Mouse (Mus musculus): ENCODE data around the gene Prss43. TPM values are rescaled to one million over a fixed set of nuclear protein-coding genes. Genes with fewer than 3 reads are reported as not detected.

The Prss43 gene
- polyA plus RNA-seq, 1 experiment from 2014 or later, result not detected

DNA sequence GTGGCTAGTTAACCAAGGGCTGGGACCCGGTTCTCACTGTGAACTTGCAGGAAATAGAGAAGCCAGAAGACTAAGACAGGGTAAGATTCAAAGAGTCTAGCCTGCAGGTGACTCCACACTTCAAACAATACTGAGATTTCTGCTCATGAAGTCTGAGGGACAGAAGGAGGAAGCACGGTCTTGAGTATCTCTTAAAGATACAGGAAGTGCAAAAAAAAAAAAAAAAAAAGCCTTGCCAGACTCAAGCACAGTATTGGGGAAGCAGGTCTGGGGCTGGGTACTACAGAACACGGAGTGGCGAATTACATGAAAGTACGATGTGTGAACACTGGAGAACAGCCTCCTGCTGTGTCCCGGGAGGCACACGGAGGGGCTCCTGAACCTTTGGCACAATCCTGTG is 658 bp upstream of the Prss43 start:
- Histone ChIP-seq H3K4me2 (ENCODE audit: low read depth, low read length) (no peak overlapping the region), H3K4me3 (replicated peaks; ENCODE audit: low read length) (no peak overlapping the region), H3K4me1 (ENCODE audit: control insufficient read depth, insufficient read depth, low read length) (no peaks in the 10 kb centered on the region), H3K9ac (ENCODE audit: low read length) (no peak overlapping the region), H3K27ac (ENCODE audit: low read length) (no peak overlapping the region), H3K27me3 (ENCODE audit: control insufficient read depth, insufficient read depth, low read length) (no peaks in the 10 kb centered on the region), H3K9me3 (replicated peaks; ENCODE audit: control insufficient read depth, low read length) (no peaks in the 10 kb centered on the region), H3K36me3 (ENCODE audit: control insufficient read depth, insufficient read depth, low read length) (no peaks in the 10 kb centered on the region)
- 73% methylated on average over 7 of the region's 7 CpGs for WGBS
- no peak for ATAC-seq (ENCODE audit: insufficient read depth, low FRiP score)

GRCm38 (mm10) chr9:110833021-110833420 is 6.5 kb downstream of the Prss43 start:
- H3K36me3 ChIP-seq (ENCODE audit: control insufficient read depth, insufficient read depth, low read length), result no peaks in the 10 kb centered on the region
- WGBS, result 75% methylated on average over 5 of the region's 5 CpGs
- H3K4me2 ChIP-seq (ENCODE audit: low read depth, low read length), result no peak overlapping the region
- no peak for ATAC-seq (ENCODE audit: insufficient read depth, low FRiP score)
- no peaks in the 10 kb centered on the region for H3K27me3 ChIP-seq (ENCODE audit: control insufficient read depth, insufficient read depth, low read length)
- no peak overlapping the region for H3K9ac ChIP-seq (ENCODE audit: low read length)
- H3K4me1 ChIP-seq (ENCODE audit: control insufficient read depth, insufficient read depth, low read length), result no peaks in the 10 kb centered on the region
- H3K9me3 ChIP-seq (replicated peaks; ENCODE audit: control insufficient read depth, low read length), result no peaks in the 10 kb centered on the region
- no peak overlapping the region for H3K27ac ChIP-seq (ENCODE audit: low read length)
- H3K4me3 ChIP-seq (replicated peaks; ENCODE audit: low read length), result no peak overlapping the region

DNA sequence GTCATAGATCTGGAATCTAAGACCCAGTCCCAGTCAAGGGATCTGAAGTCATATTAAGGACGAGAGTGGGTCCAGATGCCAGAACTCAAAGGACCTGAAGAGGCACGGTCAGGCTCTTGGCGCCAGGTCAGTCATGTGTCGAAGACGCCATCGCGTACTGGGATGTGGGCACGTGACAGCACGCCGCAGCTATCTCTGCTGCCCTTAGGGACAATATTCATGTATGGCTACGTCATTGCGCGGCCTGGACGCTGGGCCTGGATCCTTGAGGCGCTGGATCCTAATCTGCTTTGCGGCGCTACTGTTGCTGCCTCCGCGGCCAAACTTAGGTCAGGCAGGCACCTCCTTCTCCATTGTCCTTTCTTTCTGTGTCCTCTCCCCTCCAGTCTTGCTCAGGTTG is 7.9 kb downstream of the Prss43 start, which contains the start of gene Prss45:
Gene Prss45, plus strand, starts transcription at position 178 of the 400 bp plus-strand sequence.
- H3K36me3 ChIP-seq (ENCODE audit: control insufficient read depth, insufficient read depth, low read length), result no peaks in the 10 kb centered on the region
- H3K27me3 ChIP-seq (ENCODE audit: control insufficient read depth, insufficient read depth, low read length), result no peaks in the 10 kb centered on the region
- no peaks in the 10 kb centered on the region for H3K9me3 ChIP-seq (replicated peaks; ENCODE audit: control insufficient read depth, low read length)
- no peak within 1 kb of the TSS for H3K4me3 ChIP-seq (replicated peaks; ENCODE audit: low read length)
- H3K4me2 ChIP-seq (ENCODE audit: low read depth, low read length), result no peak within 1 kb of the TSS
- WGBS, result 79% methylated on average over 19 of the region's 19 CpGs
- H3K4me1 ChIP-seq (ENCODE audit: control insufficient read depth, insufficient read depth, low read length), result no peaks in the 10 kb centered on the region
- no peak for ATAC-seq (ENCODE audit: insufficient read depth, low FRiP score)
- no peak within 1 kb of the TSS for H3K27ac ChIP-seq (ENCODE audit: low read length)
- no peak within 1 kb of the TSS for H3K9ac ChIP-seq (ENCODE audit: low read length)

DNA sequence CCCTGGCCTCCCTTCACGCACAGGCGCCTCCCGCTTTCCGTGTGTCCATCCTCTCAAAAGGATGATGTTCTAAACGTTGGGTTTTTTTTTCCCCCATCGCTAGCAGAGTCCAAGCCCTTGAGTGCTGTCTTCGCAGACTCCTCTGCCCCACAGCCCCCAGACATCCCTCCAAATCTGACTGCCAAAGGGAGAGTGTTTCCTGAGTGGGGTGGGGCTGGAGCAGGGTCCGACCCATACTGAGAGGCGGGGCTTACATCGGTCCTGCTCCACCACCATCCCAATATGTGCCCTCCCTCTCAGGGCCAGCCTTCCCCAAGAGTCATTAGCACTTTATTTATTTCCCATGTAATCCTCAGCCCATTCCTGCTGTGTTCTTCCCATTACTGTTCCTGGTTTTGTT is 8.5 kb downstream of the Prss43 start:
- no peaks in the 10 kb centered on the region for H3K9me3 ChIP-seq (replicated peaks; ENCODE audit: control insufficient read depth, low read length)
- no peaks in the 10 kb centered on the region for H3K4me1 ChIP-seq (ENCODE audit: control insufficient read depth, insufficient read depth, low read length)
- H3K9ac ChIP-seq (ENCODE audit: low read length), result no peak overlapping the region
- 39% methylated on average over 10 of the region's 10 CpGs for WGBS
- ATAC-seq (ENCODE audit: insufficient read depth, low FRiP score), result no peak
- H3K27me3 ChIP-seq (ENCODE audit: control insufficient read depth, insufficient read depth, low read length), result no peaks in the 10 kb centered on the region
- no peak overlapping the region for H3K4me3 ChIP-seq (replicated peaks; ENCODE audit: low read length)
- H3K36me3 ChIP-seq (ENCODE audit: control insufficient read depth, insufficient read depth, low read length), result no peaks in the 10 kb centered on the region
- H3K27ac ChIP-seq (ENCODE audit: low read length), result no peak overlapping the region
- no peak overlapping the region for H3K4me2 ChIP-seq (ENCODE audit: low read depth, low read length)

- 65% methylated on average over 2 of the region's 2 CpGs for WGBS
- Histone ChIP-seq H3K36me3 (ENCODE audit: control insufficient read depth, insufficient read depth, low read length) (no peaks in the 10 kb centered on the region), H3K9me3 (replicated peaks; ENCODE audit: control insufficient read depth, low read length) (no peaks in the 10 kb centered on the region), H3K4me2 (ENCODE audit: low read depth, low read length) (no peak overlapping the region), H3K4me3 (replicated peaks; ENCODE audit: low read length) (no peak overlapping the region), H3K27me3 (ENCODE audit: control insufficient read depth, insufficient read depth, low read length) (no peaks in the 10 kb centered on the region), H3K4me1 (ENCODE audit: control insufficient read depth, insufficient read depth, low read length) (no peaks in the 10 kb centered on the region), H3K9ac (ENCODE audit: low read length) (no peak overlapping the region), H3K27ac (ENCODE audit: low read length) (no peak overlapping the region)
- ATAC-seq (ENCODE audit: insufficient read depth, low FRiP score), result no peak
Measured at GRCm38 (mm10) chr9:110836112-110836511, 9.6 kb downstream of the Prss43 start.

- no peaks in the 10 kb centered on the region for H3K4me1 ChIP-seq (ENCODE audit: control insufficient read depth, insufficient read depth, low read length)
- no peak overlapping the region for H3K4me3 ChIP-seq (replicated peaks; ENCODE audit: low read length)
- no peak overlapping the region for H3K27ac ChIP-seq (ENCODE audit: low read length)
- no peaks in the 10 kb centered on the region for H3K9me3 ChIP-seq (replicated peaks; ENCODE audit: control insufficient read depth, low read length)
- no peak overlapping the region for H3K9ac ChIP-seq (ENCODE audit: low read length)
- ATAC-seq (ENCODE audit: insufficient read depth, low FRiP score), result no peak
- 77% methylated on average over 6 of the region's 6 CpGs for WGBS
- no peaks in the 10 kb centered on the region for H3K36me3 ChIP-seq (ENCODE audit: control insufficient read depth, insufficient read depth, low read length)
- H3K4me2 ChIP-seq (ENCODE audit: low read depth, low read length), result no peak overlapping the region
- H3K27me3 ChIP-seq (ENCODE audit: control insufficient read depth, insufficient read depth, low read length), result no peaks in the 10 kb centered on the region
Measured at GRCm38 (mm10) chr9:110840905-110841304, 14.4 kb downstream of the Prss43 start.

- Histone ChIP-seq H3K4me3 (replicated peaks; ENCODE audit: low read length) (no peak overlapping the region), H3K36me3 (ENCODE audit: control insufficient read depth, insufficient read depth, low read length) (no peaks in the 10 kb centered on the region), H3K27me3 (ENCODE audit: control insufficient read depth, insufficient read depth, low read length) (no peaks in the 10 kb centered on the region), H3K4me1 (ENCODE audit: control insufficient read depth, insufficient read depth, low read length) (no peaks in the 10 kb centered on the region), H3K27ac (ENCODE audit: low read length) (no peak overlapping the region), H3K9ac (ENCODE audit: low read length) (no peak overlapping the region), H3K9me3 (replicated peaks; ENCODE audit: control insufficient read depth, low read length) (no peaks in the 10 kb centered on the region), H3K4me2 (ENCODE audit: low read depth, low read length) (no peak overlapping the region)
- no peak for ATAC-seq (ENCODE audit: insufficient read depth, low FRiP score)
- WGBS, result 55% methylated on average over 2 of the region's 2 CpGs
Measured at GRCm38 (mm10) chr9:110841438-110841837, 14.9 kb downstream of the Prss43 start.

- no peak within 1 kb of the TSS for H3K4me3 ChIP-seq (replicated peaks; ENCODE audit: low read length)
- 79% methylated on average over 10 of the region's 10 CpGs for WGBS
- no peaks in the 10 kb centered on the region for H3K36me3 ChIP-seq (ENCODE audit: control insufficient read depth, insufficient read depth, low read length)
- H3K4me1 ChIP-seq (ENCODE audit: control insufficient read depth, insufficient read depth, low read length), result no peaks in the 10 kb centered on the region
- no peaks in the 10 kb centered on the region for H3K9me3 ChIP-seq (replicated peaks; ENCODE audit: control insufficient read depth, low read length)
- no peaks in the 10 kb centered on the region for H3K27me3 ChIP-seq (ENCODE audit: control insufficient read depth, insufficient read depth, low read length)
- H3K4me2 ChIP-seq (ENCODE audit: low read depth, low read length), result no peak within 1 kb of the TSS
- ATAC-seq (ENCODE audit: insufficient read depth, low FRiP score), result no peak
- no peak within 1 kb of the TSS for H3K27ac ChIP-seq (ENCODE audit: low read length)
- H3K9ac ChIP-seq (ENCODE audit: low read length), result no peak within 1 kb of the TSS
Measured at GRCm38 (mm10) chr9:110844206-110844605, 17.7 kb downstream of the Prss43 start, which contains the start of gene Prss46. TSS of gene Prss46 (plus strand) at chr9:110844506.

GRCm38 (mm10) chr9:110849162-110849561 is 22.7 kb downstream of the Prss43 start:
- Histone ChIP-seq H3K4me1 (ENCODE audit: control insufficient read depth, insufficient read depth, low read length) (no peaks in the 10 kb centered on the region), H3K4me3 (replicated peaks; ENCODE audit: low read length) (no peak overlapping the region), H3K36me3 (ENCODE audit: control insufficient read depth, insufficient read depth, low read length) (no peaks in the 10 kb centered on the region), H3K9ac (ENCODE audit: low read length) (no peak overlapping the region), H3K27ac (ENCODE audit: low read length) (no peak overlapping the region), H3K27me3 (ENCODE audit: control insufficient read depth, insufficient read depth, low read length) (no peaks in the 10 kb centered on the region), H3K4me2 (ENCODE audit: low read depth, low read length) (no peak overlapping the region), H3K9me3 (replicated peaks; ENCODE audit: control insufficient read depth, low read length) (no peaks in the 10 kb centered on the region)
- no peak for ATAC-seq (ENCODE audit: insufficient read depth, low FRiP score)
- 69% methylated on average over 7 of the region's 7 CpGs for WGBS

GRCm38 (mm10) chr9:110855903-110856302 is 29.4 kb downstream of the Prss43 start:
- no peaks in the 10 kb centered on the region for H3K36me3 ChIP-seq (ENCODE audit: control insufficient read depth, insufficient read depth, low read length)
- no peak for ATAC-seq (ENCODE audit: insufficient read depth, low FRiP score)
- WGBS, result 61% methylated on average over 7 of the region's 7 CpGs

More at GRCm38 (mm10) chr9:110855903-110856302, 29.4 kb downstream of the Prss43 start:
- Histone ChIP-seq H3K27ac (ENCODE audit: low read length) (no peak overlapping the region), H3K9ac (ENCODE audit: low read length) (no peak overlapping the region), H3K27me3 (ENCODE audit: control insufficient read depth, insufficient read depth, low read length) (peaks cover 2% of the 10 kb centered on the region; the same call in 1 of the 2 replicates), H3K4me3 (replicated peaks; ENCODE audit: low read length) (no peak overlapping the region), H3K9me3 (replicated peaks; ENCODE audit: control insufficient read depth, low read length) (no peaks in the 10 kb centered on the region), H3K4me2 (ENCODE audit: low read depth, low read length) (no peak overlapping the region), H3K4me1 (ENCODE audit: control insufficient read depth, insufficient read depth, low read length) (0 out of 2 replicates have a peak, but pooled peaks cover 6% of the 10 kb centered on the region)

All from stomach, embryonic 16.5 days (tissue).